Mouse (Mus musculus) embryo, embryonic 10.5 days (tissue): Measurements from ENCODE around the gene Galm.

Experiments
- DNase-seq: peaks from one replicate; pipeline ENCODE4 v3.0.0-alpha.2; 2015; ENCODE audit warnings: low spot score

The Galm gene

DNA sequence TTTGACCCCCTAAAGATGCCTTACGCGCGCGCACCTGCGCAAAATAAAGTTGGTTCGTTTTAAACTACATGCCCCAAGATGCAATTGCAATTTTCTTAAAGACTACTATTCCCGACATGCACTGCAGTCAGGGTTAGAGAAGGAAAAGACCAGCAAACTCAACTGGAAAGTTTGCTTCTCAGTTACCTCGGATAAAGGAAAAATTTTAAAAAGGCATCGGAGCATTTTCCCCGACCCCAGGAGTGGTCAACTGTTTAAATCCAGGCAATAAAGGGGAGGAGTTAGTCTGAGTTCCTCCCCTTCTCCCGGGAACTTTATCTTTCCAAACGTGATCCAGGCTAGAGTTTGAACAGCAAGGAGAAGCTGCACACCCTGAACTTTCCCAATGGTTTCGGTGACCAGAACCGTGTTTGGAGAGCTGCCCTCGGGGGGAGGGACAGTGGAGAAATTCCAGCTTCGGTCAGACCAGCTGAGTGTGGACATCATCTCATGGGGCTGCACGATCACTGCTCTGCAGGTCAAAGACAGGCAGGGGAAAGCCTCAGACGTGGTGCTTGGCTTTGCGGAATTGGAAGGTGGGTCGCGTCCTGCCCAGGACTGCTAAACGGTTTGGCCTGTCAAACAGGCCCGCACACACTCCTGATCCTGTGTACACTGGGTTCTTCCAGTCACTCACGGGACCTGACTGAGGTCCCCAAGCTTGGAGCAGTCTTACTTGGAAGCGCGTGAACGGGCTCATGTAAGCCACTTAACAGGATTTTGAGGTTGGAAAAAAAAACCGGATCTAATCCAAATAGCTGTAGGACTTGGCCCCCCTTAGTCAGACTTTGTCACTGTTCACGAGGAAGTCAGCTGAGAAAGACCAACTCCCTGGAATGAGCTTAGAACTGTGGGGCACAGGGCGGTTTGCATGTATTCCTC is at the start of gene Galm:
Gene Galm (plus strand): TSS at position 141 of the 921 bp plus-strand sequence.
- DNase-seq = peak; percentile 83

DNA sequence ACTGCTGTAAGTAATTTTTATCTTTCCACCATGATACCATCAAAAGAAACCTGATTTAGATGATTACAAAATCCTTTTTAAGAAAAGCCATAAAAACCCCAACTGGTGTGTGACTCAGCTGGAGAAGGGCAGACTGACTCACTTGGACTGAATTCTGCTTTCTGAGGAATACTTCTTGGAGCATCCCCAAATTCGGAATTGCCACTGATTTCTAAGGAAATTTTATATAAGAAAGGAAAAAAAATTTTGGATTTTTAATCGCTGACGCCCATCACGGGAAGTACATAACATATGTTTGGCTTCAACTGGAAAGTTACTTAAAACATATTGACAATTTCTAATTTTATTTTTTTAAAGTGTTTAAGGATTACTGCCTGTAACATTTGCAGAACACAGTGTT is 48.5 kb upstream of the Galm start:
- DNase-seq = no peak

DNA sequence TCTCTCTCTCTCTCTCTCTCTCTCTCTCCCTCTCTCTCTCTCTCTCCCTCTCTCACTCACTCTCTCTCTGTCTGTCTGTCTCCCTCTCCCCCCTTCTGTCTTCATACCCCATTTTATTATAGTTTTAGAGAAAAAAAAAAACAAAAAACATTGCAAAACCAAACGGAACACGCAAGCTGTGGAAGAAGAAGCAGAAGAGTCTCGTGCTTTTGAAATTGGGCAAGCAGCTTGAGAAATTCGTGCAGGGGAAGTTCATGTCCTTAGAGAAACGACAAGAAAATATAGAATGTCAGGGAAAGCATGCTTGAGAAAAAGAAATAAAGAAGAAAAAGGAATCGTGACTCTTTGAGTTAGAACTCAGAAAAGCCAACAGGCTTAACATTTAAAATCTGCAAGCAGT is 44.0 kb upstream of the Galm start:
- no peak for DNase-seq

DNA sequence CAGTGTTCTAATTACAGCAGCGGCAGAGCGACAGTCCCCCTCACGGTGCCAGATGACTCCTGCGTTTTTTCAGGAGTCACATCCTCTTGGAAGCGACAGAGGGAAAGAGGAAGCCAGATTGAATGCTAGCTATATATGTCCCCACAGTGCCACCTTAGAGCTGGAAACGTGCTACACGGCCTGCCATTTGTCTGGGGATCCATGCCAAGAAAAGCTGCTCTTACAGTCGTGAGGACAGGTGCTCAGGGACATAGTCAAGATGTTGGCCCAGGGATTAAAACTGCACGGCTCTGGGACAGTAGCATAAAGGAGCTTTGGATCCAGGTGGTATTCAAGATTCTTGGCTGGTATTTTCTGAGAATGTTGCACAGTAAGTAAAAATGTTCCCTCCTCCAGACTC is 42.8 kb upstream of the Galm start:
- no peak for DNase-seq

DNA sequence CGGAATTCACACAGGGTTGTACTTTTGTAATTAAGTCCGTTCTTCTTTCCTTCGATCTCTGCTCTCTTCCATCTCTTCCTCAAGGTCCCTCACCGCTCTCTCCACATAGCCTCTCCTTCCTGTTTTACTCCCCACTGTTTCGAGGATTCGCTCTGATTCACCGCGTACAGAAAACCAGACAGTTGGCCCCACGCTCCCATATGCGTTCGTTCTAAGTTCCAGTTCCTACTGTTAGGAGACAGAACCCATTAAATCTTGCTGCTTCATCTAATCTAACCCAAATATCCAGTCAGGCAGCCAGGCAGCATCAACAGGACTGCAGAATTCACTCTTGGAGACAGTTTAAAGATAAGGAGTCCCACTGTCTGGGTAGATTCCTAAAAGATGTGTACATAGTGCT is 40.7 kb upstream of the Galm start:
- DNase-seq = no peak

DNA sequence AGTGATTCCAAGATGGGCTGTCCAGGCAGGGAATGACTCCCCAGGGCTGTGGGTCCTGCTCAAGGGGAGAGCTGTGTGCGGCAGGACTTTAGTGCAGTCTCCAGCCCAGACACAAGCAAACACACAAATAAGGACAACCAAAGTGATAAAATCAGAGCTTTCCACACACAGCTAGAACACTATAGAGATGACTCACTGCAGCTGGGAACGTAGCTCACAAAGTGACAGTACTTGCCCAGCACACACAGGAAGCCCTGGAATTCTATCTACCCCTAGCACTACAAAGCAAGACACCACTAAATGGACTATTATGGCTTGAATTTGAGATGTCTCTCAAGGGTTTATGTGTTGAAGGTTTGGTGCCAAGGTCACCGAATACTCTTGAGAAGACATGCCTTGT is 39.1 kb upstream of the Galm start:
- DNase-seq = no peak

DNA sequence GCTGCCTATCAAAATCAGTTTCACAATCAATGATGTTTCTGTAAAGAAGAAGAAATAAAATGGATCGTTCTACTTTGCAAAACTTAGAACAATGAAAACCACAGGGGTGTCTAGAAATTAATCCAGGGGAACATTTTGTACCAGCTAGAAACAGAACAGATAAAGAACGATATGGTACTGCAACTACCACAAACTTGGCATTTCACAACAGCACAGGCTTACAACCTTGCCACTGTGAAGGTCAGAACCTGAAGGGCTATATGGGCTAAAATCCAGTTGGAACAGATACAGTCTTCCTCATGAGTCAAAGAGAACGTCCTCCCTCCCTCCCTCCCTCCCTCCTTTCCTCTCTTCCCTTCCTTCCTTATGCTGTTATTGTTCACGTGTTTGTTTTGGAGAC is 36.7 kb upstream of the Galm start:
- no peak for DNase-seq

DNA sequence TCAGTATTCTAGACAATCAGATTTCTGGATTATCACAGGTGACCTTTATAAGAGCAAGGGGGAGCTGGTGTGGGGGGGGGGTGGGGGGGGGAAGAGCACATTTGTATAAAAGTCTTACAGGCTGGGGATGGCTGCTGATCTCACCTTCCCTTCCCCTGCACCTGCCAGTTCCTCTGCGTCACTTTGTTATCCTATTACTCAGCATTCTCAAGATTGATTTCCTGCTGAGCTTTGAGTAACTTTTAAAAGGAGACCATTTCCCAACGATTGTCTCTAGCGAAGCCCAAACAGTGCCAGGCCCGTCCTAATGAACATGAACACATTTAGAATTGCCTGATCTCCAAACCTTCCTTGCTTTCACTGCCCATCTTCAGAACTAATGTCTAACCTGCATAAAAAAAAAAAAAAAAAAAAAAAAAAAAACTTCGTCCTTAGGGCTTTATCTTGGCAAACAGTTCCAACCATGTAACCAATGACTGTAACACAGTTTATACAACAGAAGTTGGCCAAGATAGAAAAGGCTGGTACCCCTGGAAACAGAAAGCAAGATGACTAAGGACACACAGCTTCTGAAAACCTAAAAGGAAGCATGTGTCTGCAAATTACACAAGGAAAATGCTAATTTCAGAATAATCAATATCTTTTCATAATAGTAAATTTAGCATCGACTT is 35.3 kb upstream of the Galm start:
- DNase-seq = no peak

DNA sequence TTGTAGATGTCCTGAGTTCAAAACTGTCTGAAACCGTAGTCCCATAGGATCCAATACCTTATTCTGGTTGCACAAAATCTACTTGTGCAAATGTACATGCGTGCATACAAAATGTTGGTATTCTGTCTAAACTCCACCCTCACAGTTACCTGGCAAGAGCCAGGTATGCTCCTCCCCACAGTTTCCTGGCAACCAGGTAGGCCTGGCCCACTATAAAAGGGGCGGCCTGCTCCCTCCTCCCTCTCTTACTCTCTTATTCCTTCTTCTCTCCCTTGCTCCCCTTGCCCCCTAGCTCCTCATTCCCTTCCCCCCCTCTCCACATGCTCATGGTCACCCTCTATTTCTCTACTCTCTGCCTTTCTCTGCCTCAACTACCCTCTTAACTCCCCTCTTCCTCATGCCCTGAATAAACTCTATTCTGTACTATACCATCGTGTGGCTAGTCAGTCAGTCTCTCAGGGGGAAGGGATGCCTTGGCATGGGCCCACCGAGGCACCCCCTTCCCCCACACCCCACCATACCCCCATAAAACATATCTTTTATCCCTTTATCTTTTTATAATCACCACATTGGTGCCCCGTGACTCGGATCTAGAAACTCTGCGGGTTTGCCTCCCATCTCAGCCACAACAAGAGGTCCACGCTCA is 31.9 kb upstream of the Galm start:
- DNase-seq = no peak

DNA sequence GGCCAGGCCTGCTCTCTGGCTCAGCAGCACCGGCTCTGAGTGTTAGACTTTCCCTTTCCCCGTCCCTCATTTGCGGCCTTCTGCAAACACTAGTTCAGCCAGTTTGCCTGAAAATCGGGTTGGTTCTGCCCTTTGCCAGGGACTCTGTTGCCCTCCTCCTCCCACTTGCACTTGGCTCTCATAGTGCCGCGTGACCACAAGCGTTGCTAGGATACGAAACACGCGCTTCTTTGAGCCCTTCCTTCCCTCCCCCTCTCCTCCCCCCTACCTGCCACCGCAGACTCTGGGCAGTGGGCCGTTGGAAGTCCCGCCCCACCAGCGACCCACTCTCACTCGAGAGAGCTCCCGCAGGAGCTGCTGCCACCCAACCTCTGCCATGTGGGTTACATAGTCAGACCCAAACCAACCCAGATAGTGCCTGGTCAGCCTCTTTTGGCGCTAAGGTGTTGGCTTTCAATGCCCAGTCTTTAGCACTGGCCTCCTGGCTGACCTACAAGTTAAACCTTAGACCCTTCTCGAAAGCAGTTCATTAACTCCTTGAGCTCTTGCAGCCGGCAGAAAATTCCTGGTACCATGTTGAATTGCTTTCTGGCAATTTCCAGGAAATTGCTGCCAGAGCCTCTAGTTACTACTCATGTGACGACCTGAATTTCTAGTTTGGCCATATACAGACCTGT is 31.1 kb upstream of the Galm start:
- DNase-seq = peak; percentile 82

DNA sequence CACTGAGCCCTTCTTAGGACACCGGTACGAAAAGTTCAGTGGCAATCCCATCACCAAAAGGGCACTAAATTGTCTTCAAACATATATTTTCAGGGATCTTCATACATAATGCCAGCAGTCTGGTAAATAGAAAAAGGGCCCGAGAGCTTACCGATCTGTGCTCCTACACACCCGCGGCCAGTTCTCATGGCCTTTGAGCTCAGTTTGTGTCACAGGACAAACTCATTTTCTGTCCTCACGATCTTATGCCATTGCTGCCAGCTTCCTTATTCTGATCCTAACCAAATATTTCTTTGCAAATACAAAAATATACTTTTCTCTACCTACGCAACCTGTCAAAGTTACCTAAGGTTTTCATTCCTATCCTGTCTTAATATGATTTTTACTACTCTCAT is 30.6 kb upstream of the Galm start:
- peak; percentile 8 for DNase-seq

DNA sequence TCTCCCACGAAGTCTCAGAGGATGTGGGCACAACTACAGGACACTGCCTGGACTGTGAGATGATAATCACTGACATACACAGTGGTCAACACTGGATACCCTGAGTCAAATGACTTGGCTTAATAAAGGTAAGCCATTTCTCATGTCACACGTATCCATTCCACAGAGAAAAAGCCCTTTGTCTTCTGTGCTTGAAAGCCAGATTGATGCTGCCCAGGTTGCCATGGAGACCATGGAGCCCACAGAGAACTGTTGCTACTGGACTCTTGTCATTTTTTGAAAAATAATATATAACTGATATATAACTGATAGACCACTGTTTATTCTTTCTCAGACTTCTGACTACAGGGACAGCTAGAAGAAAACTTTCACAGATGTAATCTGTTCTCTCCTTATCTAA is 30.1 kb upstream of the Galm start:
- DNase-seq = peak; percentile 49

DNA sequence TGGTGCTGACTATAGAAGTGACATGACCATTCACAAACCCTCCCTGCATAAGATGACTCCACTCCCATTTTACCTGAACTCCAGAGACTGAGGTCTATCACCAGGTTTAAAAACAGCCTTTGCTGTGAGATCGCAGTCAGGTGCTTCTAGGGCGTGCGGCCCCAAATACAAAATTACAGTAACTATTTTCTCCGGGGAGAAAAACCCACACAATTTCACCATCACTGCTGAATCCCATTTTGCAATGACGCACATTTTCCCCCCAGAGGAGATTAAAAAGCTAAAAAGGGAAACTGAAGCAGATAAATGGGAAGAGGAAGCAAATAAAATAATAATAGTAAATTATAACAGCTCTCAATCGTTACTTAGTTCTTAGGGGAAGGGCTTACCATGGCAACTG is 27.4 kb upstream of the Galm start:
- DNase-seq = no peak

DNA sequence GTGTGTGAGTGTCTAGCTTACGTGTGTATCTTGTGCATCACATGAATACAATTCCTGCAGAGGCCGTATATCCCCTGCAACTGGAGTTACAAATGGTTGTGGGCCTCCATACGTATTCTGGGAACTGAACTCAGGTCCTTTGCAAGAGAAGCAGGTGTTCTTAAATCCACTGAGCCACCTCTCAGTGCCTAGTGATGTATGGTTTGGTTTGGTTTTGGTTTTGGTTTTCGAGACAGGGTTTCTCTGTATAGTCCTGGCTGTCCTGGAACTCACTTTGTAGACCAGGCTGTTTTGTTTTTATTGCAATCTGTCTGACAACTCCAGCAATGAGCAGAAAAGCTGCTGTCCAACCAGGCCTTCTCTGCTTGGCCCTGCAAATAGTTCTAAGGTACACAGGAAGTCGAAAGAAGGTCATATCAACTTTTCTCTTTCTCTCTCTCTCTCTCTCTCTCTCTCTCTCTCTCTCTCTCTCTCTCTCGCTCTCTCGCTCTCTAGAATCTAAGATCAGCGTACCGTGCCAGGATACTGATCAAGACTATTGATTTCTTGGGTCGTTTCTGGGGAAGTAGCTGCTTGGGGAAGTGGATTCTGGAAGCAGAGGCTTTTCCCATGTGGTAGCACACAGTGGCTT is 21.8 kb upstream of the Galm start:
- DNase-seq = no peak

DNA sequence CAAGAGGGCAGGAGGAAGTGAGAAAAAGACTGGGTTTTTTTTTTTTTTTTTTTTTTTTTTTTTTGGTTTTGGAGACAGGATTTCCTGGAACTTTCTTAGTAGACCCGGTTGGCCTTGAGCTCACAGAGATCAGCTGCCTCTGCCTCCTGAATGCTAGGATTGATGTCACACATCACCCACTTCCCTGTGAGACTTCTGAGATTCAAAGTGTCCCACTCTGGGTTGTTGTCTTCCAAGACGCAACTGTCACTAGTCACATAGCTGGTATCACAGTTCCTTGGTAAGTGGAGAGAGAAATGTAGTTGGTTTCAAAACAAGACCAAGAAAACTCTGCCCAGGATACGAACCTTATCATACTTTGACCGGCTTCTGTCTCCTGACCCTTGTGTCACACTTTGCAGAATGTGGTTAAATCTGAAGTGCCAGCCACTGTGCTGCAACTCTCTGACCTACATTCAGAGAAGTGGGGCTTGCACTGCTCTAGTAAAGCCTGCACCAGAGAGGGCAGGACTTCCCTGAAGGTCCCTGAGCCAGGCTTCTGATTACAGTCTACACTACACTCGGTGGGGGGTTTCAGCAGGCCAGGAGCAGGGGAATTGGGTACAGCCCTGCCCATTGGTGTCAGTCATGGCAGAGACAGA is 14.5 kb upstream of the Galm start:
- DNase-seq = no peak

DNA sequence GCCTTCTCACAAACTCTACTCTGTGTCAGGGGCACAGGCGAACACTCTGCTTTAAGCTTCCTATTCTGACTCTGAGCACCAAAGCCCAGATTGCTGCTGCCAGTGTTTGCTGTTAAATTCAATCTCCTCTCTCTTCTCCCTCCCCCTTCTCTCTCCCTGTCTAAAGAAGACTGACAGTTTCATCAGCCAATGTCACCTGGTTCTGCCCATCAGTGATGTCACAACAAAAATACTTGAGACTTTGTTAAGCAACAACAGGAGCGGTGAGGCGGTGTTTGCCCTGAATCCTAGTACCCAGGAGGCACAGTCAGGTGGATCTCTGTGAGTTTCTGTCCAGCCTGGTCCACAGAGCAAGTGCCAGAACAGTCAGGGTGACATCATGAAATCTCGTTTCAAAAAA is 13.8 kb upstream of the Galm start:
- DNase-seq = no peak

DNA sequence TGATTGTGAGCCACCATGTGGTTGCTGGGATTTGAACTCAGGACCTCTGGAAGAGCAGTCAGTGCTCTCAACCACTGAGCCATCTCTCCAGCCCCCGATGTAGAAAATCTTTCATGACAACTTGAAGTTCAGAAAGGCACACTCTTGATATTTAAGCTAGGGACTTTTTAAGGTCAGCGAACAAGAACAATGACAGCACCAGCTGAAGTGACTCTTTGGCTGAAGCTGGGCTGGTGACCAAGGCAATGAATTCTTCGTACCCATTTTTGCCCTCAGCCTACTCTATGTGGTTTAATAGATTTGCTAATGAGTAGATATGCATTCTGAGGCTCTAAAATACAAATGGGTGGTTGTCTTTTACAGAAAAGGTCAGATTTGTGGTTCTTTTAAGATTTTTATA is 6.9 kb upstream of the Galm start:
- DNase-seq = no peak

DNA sequence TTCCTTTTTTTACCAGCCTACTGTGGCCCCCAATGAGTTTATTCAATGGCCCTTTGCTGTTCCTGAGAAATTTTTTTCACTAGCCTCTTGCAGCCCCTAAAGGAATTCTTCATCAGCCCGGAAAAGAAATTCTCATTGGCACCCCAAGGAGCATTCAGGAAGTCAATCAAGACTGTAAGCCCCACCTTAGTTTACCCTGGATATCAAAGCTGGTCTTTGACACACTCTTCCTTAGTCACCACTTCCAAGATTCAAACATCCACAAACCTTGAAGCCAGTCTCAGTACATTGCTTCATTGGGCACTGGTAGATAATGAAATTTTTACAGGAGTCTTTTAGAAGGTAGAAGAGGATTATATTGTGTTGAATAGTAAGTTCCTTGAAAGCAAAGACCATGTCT is 5.4 kb upstream of the Galm start:
- DNase-seq = no peak

DNA sequence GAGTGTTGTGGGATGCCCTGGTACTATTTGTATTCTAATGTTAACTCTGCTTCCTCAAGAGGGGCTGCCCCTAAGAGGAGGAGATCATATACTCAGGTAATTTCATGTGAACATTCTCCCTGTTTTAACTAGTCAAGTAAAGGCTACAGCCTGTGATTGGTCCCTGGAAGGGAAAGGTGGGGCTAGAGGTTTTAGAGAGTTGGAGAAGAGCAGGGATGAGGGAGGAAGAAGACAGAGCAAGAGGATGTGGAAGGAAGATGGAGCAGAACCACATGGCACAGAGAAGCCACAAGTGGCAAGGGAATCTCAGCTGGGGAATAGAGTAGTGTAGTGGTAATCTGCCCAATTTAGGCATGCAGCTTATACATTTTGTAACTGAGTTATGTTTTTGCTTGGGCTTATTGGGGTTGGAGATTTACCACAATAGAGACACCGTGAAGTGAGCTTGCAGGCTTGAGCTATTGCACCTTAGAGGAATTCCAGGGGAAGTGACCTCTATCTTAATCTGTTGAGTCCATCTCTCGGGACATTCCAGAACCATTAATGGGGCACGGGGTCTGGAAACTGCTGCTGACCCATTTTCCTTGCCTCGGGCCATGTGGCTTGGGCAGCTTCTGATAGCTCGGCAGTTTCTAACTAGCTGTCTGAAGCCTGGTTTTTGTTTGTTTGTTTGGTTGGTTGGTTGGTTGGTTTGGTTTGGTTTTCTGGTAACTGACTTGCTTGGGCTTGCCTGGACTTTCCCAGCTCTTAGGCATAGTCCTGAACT is 2.1 kb upstream of the Galm start:
- DNase-seq = no peak

DNA sequence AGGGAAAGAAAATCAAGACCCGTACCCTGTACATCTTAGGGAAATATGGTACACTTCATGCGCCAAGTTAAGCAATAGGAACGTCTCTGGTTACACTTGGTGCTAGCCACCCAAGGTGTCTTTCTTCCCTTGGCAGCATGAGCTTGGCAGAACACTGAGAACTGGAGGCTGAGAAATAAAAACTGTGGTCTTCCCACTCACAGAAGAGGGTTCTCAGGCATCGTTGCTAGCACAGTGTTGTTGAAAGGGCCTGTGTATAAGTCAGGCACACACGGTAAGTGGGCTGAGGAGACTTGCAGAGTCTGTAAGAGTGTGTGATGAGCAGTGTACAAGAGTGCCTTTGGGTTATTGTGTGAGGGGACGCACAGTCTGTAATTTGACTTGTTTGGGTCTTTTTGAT is 1.1 kb upstream of the Galm start:
- DNase-seq = no peak

DNA sequence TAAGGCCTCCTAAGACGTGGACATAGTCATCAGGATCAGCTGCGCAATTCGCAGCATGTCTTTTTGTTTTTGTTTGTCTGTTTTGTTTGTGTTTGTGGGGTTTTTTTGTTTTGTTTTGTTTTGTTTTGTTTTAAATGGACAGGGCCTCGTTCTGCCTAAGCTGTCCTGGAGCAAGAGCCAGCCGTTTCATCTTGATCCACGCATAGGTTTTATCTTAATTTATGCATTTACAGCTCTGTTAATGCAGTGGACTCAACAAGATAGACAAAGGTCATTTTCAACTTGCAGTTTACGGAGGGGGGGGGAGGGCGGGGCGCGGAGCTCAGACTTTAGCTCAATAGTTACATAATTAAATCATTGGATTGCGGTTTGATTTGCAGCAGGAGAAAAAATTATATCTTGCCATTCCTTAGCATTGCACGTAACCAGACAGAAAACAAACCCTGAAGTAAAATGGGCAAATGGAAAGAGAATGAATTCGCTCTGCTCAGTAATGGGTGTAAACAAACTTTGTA is 1.3 kb downstream of the Galm start:
- no peak for DNase-seq
